11 mouse cellular contexts compared by ENCODE assay signal in genomic region chr17:24282637-24283036, GRCm38 (mm10). TPM values are rescaled to one million over a fixed set of nuclear protein-coding genes. Genes with fewer than 3 reads are reported as not detected.
DNase-seq lines count a peak whose midpoint lies in the region; ATAC-seq and TF ChIP-seq lines count a peak whose summit lies in the region.
"Had no signal": no experiment of that assay in that cellular context is flagged by ENCODE, and none has a peak within 500 bp of the region (broad histone marks: within the 10 kb centered on the region; RNA-seq: fewer than 3 reads in every experiment).

No protein-coding gene starts in this region.

- no peak overlapping the region for H3K9ac ChIP-seq in liver, adult 2 months (ENCODE audit: low read depth, low read length)
- no peak overlapping the region for H3K9ac ChIP-seq in liver, embryonic 12.5 days
- H3K9ac ChIP-seq: embryonic facial prominence, embryonic 12.5 days; liver, embryonic 15.5 days had no signal

- no peak overlapping the region for H3K4me2 ChIP-seq in liver, embryonic 12.5 days
- H3K4me2 ChIP-seq: embryonic facial prominence, embryonic 12.5 days; liver, embryonic 15.5 days had no signal

- no peak overlapping the region for H3K27ac ChIP-seq in gastrocnemius, adult 2 months
- no peak overlapping the region for H3K27ac ChIP-seq in liver, adult 2 months (replicated peaks; ENCODE audit: insufficient read depth, low read depth, low read length)
- H3K27ac ChIP-seq in liver, embryonic 12.5 days = no peak overlapping the region
- H3K27ac ChIP-seq: embryonic facial prominence, embryonic 12.5 days; liver, embryonic 15.5 days had no signal

- H3K4me1 ChIP-seq in liver, adult 2 months (ENCODE audit: control insufficient read depth, insufficient read depth, low read length) = no peaks in the 10 kb centered on the region
- peaks cover 15% of the 10 kb centered on the region for H3K4me1 ChIP-seq in liver, embryonic 12.5 days
- H3K4me1 ChIP-seq: embryonic facial prominence, embryonic 12.5 days; liver, embryonic 15.5 days had no signal

- intact Hi-C loops in gastrocnemius, adult 2 months (cut with DNase I) = no loop called here

- no peak for DNase-seq in gastrocnemius, adult 2 months
- DNase-seq in gastrocnemius, postnatal 25 days = no peak
- DNase-seq in liver, adult 2 months (ENCODE audit: extremely low read depth, low read depth, low spot score) = no peak
- peak; percentile 32 for DNase-seq in NIH3T3 (ENCODE audit: low read depth)
- DNase-seq in mesoderm, embryonic 11.5 days (ENCODE audit: low read depth, low spot score) = peak; percentile 4
- no peak for DNase-seq in ovary, postnatal 36 days (ENCODE audit: low spot score)
- no peak for DNase-seq in spleen, adult 12 weeks (ENCODE audit: low spot score)
- DNase-seq: heart, postnatal 36 days had no signal

- H3K27me3 ChIP-seq in liver, adult 2 months (ENCODE audit: control insufficient read depth, insufficient read depth, low read length) = no peaks in the 10 kb centered on the region
- no peaks in the 10 kb centered on the region for H3K27me3 ChIP-seq in liver, embryonic 12.5 days (replicated peaks)
- H3K27me3 ChIP-seq: embryonic facial prominence, embryonic 12.5 days; liver, embryonic 15.5 days had no signal

- H3K4me3 ChIP-seq in gastrocnemius, adult 2 months = no peak overlapping the region
- no peak overlapping the region for H3K4me3 ChIP-seq in liver, adult 2 months (ENCODE audit: insufficient read depth, low read depth, low read length)
- H3K4me3 ChIP-seq in liver, embryonic 12.5 days = no peak overlapping the region
- H3K4me3 ChIP-seq: embryonic facial prominence, embryonic 12.5 days; liver, embryonic 15.5 days had no signal

- no peaks in the 10 kb centered on the region for H3K9me3 ChIP-seq in liver, embryonic 12.5 days (replicated peaks)
- H3K9me3 ChIP-seq: embryonic facial prominence, embryonic 12.5 days; liver, embryonic 15.5 days had no signal

- H3K79me2 ChIP-seq in liver, adult 2 months (ENCODE audit: control insufficient read depth, insufficient read depth, low read length) = no peaks in the 10 kb centered on the region

- ATAC-seq in liver, embryonic 12.5 days = no peak

- WGBS in liver, adult 2 months = 79% methylated on average over 4 of the region's 4 CpGs
- 61% methylated on average over 4 of the region's 4 CpGs for WGBS in liver, embryonic 12.5 days (ENCODE audit: insufficient replicate concordance)

- no peaks in the 10 kb centered on the region for H3K36me3 ChIP-seq in liver, adult 2 months (ENCODE audit: control insufficient read depth, insufficient read depth, low read length)
- no peaks in the 10 kb centered on the region for H3K36me3 ChIP-seq in liver, embryonic 12.5 days
- H3K36me3 ChIP-seq: embryonic facial prominence, embryonic 12.5 days; liver, embryonic 15.5 days had no signal

- TF ChIP-seq POLR2A in liver, adult 2 months (IDR thresholded peaks at IDR 0.05; ENCODE audit: extremely low read depth, insufficient read depth, low read length) = no peak

- TF ChIP-seq CTCF in gastrocnemius, adult 2 months (IDR thresholded peaks at IDR 0.05) = peak; percentile 52
- TF ChIP-seq CTCF in liver, adult 2 months (IDR thresholded peaks at IDR 0.05; ENCODE audit: low read depth, low read length) = peak; percentile 52

RNA-seq across cellular contexts. Expression of gene Ccnf, which starts 31.4 kb away (rescaled TPM):
- under 1 TPM; 0.41 to 0.64 TPM for total RNA-seq in gastrocnemius, adult 2 months (2021)
- total RNA-seq in gastrocnemius, postnatal 25 days (2021) = 1 to 10 TPM in 1 of 2 experiments, under 1 TPM in 1; 0.61 to 1.1 TPM
- total RNA-seq in liver, adult 2 months (2014; rRNA removed) = 3.0 and 3.5 TPM in 2 replicates
- 5.5 and 6.5 TPM in 2 replicates for polyA plus RNA-seq in liver, adult 2 months (2012; rRNA removed)
- 93.7 and 95.4 TPM in 2 replicates for polyA plus RNA-seq in liver, embryonic 12.5 days (2016; fragmentation: Nextera tagmentation; extraction: Ambion mirVana)

Comparison
In these comparisons a context has a peak if more than half of its experiments do, and no peak if none do; other contexts are left out.
1. DNase-seq: peak in NIH3T3 (single experiment) and mesoderm, embryonic 11.5 days (single experiment); none in gastrocnemius, adult 2 months (single experiment), gastrocnemius, postnatal 25 days (single experiment), liver, adult 2 months (single experiment), ovary, postnatal 36 days (single experiment) and spleen, adult 12 weeks (single experiment).